Mouse (Mus musculus) hindlimb bud, embryonic 11.5 days (tissue): ENCODE data around the gene Ptgds.

Experiments
- DNase-seq: peaks from one replicate; pipeline ENCODE4 v3.0.0-alpha.2; 2012; ENCODE audit warnings: low read depth, low spot score; ENCODE audit errors: extremely low spot score

Gene Ptgds

GRCm38 (mm10) chr2:25482969-25483368, 13.1 kb upstream of the Ptgds start:
- no peak for DNase-seq

GRCm38 (mm10) chr2:25480541-25480940, 10.7 kb upstream of the Ptgds start:
- no peak for DNase-seq

- no peak for DNase-seq
Observed at GRCm38 (mm10) chr2:25479551-25480311, 9.9 kb upstream of the Ptgds start.

DNA sequence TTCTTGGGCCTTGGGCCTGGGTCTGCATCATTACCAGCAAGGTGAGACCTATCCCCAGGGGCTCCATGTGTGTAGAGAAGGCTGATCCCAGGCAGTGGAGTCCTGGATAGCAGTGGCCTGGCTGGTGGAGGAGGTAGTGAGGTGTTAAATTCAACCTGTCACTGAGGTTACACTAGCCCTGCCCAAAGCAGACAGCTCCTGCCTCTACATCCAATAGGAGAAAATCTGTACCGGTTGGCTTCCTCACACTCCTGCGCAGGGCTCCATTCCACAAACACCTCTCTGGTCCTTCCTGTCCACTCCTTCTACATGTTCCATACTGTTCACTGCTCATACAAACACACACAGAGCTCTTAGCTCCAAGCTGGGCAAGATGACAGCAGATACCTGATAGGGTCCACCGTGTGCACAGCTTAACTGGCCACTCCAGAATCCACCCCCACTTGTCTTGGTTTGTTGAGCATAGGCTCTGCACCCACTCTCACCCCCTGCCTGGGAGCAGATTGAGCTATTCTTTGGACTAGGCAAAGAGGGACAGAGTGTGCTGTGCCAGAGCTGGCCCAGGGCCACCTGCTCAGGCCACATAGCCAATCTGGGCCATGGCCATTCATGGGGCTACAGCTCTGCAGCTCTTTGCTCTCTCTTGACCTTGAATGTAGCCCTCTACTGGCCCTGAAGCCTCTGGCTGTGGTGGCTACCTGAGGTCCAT, 8.3 kb upstream of the Ptgds start:
- DNase-seq = no peak

GRCm38 (mm10) chr2:25477541-25477940, 7.7 kb upstream of the Ptgds start:
- DNase-seq = no peak

GRCm38 (mm10) chr2:25472550-25472949, 2.7 kb upstream of the Ptgds start:
- no peak for DNase-seq

DNA sequence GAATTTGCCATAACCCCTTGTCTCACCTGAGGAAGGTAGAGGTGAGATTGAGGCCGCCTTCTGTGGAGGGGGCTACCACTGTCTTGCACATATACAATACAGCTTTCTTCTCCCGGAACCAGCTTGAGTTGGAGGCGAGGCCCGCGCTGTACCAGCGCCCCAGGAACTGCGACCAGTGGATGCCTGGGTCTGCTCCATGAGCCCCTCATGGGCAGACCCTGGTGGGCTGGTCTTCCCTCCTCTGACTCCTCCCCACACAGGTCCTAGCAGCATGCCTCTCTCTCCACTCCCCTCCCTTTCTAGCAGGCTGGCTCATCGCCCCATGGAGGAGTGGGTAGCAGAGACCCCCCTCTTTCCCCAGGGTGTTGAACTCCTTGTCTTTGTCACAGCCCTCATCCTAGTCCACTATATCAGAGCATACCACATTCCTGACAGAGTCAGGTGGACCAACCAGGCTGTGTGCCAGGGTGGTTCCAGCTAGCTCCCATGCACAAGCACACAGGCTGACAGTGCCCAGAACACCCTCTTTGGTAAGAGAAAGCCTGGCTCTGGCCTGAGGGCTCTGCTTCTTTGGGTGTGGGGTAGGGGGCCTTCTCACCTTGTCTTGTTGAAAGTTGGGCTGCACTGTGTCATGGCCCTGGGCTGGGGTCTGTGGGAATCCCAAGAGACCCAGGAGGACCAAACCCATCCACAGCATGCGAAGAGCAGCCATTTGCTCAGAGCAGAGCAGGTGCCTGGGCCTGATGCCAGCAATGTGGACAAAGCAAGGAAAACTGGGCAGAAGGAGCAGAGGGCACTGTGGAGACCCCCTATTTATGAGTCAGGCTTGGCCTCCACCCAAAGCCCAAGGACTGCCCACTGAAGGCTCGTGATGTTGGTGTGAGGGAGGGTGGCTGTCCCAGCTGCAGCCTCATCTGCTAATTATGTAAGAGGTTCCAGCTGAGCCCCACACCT, 607 bp downstream of the Ptgds start:
- DNase-seq = no peak

- no peak for DNase-seq
Observed at GRCm38 (mm10) chr2:25467606-25468303, 2.1 kb downstream of the Ptgds start.

DNA sequence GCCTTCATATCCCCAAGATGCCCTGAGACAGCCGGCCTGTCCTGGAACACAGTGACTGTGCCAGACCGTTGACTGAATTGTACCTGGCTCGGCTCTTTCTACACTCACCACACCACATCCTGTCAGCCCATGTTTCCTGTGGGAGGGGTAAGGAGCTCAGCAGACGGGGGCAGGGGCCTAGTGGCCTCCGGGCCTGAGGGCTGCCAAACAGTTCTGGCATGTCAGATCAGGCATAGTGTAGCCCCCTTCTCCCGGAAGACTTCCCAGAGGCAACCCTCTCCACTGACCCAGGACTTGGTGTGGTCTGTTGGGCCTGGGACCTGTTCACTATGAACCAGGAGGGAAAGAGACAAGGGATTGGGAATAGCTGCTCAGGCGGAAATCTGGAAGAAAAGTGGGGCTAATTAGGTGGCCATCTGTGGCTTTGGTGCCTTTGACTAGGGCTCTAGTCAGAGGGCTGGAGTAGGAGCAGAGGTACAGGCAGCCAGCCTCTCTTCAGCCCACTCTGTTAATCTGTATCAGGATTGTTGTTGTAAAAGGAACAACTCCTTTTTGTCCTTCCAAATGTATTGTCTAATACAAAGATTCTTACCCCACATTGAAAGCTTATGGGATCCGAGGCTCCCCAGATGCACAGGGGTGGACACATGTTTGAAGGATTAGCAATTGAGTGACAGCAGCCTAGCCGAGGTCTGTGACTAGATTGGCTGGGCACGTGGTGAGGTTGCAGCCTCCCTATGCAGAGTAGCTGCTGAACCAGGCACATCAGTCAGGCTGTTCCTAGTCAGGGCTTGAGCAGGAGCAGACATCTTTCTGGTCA, 3.8 kb downstream of the Ptgds start:
- no peak for DNase-seq

- DNase-seq = no peak
Observed at GRCm38 (mm10) chr2:25465256-25465655, 4.6 kb downstream of the Ptgds start.

DNA sequence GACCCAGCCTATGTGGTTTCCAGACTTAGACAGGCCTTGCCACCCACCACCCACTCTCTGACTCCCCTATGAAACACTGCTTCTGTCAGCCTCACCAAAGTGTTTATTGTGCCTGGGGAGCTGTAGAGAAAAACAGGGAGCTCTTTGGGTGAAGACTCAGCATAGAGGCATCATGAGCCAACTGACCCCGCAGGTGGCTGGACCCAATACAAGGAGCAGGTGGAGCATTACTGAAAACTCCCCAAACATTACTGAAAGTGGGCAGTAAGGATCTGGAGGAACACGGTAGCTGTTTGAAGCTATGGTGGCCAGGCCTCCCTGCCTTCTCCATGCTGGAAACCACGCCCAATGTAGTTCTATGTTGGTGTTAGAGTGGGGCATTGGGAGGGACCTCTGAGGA, 6.2 kb downstream of the Ptgds start:
- DNase-seq = no peak

DNA sequence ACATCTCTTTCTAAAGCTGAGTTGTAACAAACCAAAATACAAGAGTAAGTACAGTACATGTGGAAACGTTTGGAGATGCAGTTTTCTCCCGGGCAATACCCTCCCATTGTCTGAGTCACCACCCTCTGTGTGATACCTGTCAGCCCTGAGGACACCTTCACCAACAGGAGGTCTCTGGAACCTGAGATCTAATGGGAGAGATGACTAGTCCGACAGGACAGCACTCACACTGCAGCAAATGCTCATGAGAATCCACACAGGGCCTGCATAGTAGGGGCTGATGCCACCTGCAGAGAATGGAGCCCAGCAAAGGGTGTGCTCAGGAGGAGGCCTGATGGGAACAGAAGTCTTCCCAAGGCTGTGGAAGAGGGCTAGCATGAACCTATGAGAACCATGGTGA, 8.4 kb downstream of the Ptgds start:
- no peak for DNase-seq

GRCm38 (mm10) chr2:25460551-25461309, 9.1 kb downstream of the Ptgds start, which contains the start of gene Paxx:
Paxx (minus strand) TSS chr2:25461094.
- DNase-seq = peak; percentile 58

DNA sequence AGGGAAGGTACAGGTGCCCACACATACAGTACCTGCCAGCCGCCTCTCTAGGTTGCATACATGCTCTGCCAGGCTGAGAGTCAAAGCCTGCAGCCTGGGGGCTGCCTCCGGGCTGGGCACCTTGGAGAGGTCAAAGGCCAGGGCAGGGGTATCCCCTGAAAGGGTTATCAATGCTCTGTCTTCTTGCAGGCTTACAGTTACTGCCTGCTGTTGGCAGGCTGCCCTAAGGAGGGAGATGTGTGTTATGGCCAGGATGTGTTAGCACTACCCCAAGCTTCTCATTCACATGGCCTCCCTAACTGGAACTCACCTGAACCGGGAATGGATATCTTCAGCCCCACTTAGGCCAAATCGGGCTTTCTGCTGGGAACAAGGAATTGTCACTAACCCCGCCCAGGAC, 9.7 kb downstream of the Ptgds start:
- no peak for DNase-seq

- DNase-seq = no peak
Observed at GRCm38 (mm10) chr2:25458911-25459310, 10.9 kb downstream of the Ptgds start.

DNA sequence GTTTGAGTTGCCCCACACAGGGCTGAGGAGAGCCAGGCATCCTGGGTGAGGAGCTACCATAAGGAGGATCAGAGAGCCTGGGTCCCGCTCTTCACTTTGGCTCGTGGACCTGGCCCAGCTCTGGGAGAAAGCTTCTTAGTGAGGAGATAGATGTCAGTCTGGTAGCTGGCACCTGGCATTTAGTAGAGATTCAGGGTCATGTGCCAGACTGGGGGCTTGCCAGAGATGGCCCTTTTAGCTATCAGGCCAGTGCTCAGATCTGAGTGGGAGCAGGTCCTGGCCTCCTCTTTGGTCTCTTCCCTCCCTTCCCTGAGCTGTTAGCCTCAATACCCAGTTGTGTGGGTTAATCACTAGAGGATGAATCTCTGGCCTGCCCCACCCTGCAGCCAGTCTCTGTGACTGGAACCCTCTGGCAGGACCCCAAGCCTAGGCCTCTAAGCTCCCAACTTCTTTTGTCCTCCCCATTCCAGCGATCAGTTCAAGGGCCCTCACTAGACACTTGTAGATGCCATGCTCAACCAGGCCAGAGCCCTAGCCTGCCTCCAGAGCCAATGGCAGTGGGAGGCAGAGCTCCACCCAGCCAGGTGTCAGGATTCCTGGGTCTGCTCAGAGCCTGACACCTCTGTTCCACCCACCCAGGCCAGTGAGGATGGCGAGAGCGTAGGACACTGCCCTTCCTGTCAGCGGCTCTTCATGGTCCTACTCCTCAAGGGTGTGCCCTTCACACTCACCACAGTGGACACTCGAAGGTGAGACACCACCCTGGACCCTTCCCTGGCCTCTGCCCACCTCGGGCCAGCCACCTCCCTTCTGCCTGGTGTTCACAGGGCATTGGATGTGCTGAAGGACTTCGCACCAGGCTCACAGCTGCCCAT, 12.6 kb downstream of the Ptgds start:
- no peak for DNase-seq

DNA sequence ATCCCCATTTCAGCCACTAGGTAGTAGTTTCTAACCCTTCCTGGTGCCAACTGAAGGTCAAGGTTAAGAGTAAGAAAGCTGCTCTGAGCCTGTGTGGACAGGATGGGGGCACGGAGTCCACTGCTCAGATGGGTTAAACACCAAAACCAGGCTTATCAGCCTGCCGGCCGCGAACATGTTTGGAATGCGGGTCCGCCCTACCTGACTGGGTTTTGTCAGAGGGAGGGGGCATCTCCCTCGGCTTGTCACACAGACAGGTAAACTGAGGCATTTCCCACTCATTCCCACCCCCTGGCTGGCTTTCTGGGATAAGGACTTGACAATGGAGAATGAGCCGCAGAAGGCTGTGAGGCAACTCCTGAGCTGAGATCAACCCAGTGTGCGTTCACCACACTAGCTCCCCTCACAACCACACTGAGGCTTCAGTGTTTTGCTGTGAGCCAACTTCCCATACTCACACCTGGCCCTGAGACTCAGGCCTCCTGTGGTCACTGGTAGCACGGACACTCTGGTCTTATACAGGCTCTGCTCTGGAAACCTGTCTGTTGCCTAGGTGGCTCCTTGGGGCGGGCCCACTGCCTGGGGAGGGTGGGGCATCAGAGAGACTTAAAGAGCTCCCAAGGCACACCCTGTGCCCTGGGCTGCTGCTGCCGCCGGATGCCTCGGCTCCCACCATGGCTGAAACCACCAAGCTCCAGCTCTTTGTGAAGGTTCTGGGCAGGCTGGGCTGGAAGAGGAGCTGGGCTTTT, 13.5 kb downstream of the Ptgds start, which contains the start of gene Clic3:
Gene Clic3 (plus strand): TSS at position 634 of the 749 bp plus-strand sequence.
- DNase-seq = no peak
